Mouse (Mus musculus) liver, embryonic 14.5 days (tissue): ENCODE data around the gene 5730596B20Rik. TPM values are rescaled to one million over a fixed set of nuclear protein-coding genes. Genes with fewer than 3 reads are reported as not detected.

Source experiments
- ATAC-seq: fragments of 200-750 bp; cut with Nextera tagmentation; 2 replicates; pipeline ENCODE4 v1.8.0; 2017; ENCODE audit warnings: moderate number of reproducible peaks, mild to moderate bottlenecking, moderate library complexity; ENCODE audit not compliant: insufficient read depth
- DNase-seq, 3 experiments: peaks; one replicate each; pipeline ENCODE4 v3.0.0-alpha.2; 2012 to 2013; ENCODE audit warnings: low read depth in 3 of 3, low spot score in 3 of 3
- H3K27ac ChIP-seq: fragments of 300-500 bp; sonication (generic); 2 replicates; pipeline ENCODE4 v1.5.1; 2014; ENCODE audit warnings: moderate library complexity, mild to moderate bottlenecking, control low read depth, inconsistent platforms
- H3K27me3 ChIP-seq: fragments of 300-500 bp; sonication (generic); 2 replicates; pipeline ENCODE4 v1.6.1; 2014; ENCODE audit warnings: mild to moderate bottlenecking, low read length, moderate library complexity; ENCODE audit not compliant: control insufficient read depth, insufficient read depth
- H3K36me3 ChIP-seq: fragments of 300-500 bp; sonication (generic); replicated peaks from 2 replicates; pipeline ENCODE4 v1.6.1; 2014; ENCODE audit warnings: low read depth; ENCODE audit not compliant: control insufficient read depth, insufficient read depth
- H3K4me1 ChIP-seq, 2 experiments: fragments of 200-500 bp in 1 of 2; fragments of 300-500 bp in 1 of 2; sonication (generic) in 1 of 2; replicated peaks; 2 replicates each; pipeline ENCODE4 v1.6.1; 2012 to 2014; ENCODE audit warnings: antibody characterized with exemption in 1 of 2, inconsistent platforms in 1 of 2, low read length in 1 of 2; ENCODE audit not compliant: control insufficient read depth in 2 of 2, insufficient read depth in 2 of 2
- H3K4me2 ChIP-seq: fragments of 300-500 bp; sonication (generic); 2 replicates; pipeline ENCODE4 v1.6.1; 2014; ENCODE audit warnings: low read depth, mild to moderate bottlenecking, control low read depth, moderate library complexity
- H3K4me3 ChIP-seq, 2 experiments: fragments of 200-500 bp in 1 of 2; fragments of 300-500 bp in 1 of 2; sonication (generic) in 1 of 2; 2 replicates each; pipeline ENCODE4 v1.5.1; 2012 to 2014; ENCODE audit warnings: low read depth in 2 of 2, low read length in 2 of 2, mild to moderate bottlenecking in 2 of 2, control low read depth in 1 of 2, inconsistent platforms in 1 of 2, moderate library complexity in 1 of 2; ENCODE audit not compliant: insufficient read depth in 1 of 2
- H3K9ac ChIP-seq: fragments of 300-500 bp; sonication (generic); replicated peaks from 2 replicates; pipeline ENCODE4 v1.6.1; 2014; ENCODE audit warnings: mild to moderate bottlenecking, control low read depth, moderate library complexity
- H3K9me3 ChIP-seq: fragments of 300-500 bp; sonication (generic); 2 replicates; pipeline ENCODE4 v1.6.1; 2016; ENCODE audit warnings: low read length, mixed read lengths; ENCODE audit not compliant: control insufficient read depth
- CTCF ChIP-seq: IDR thresholded peaks from 2 replicates; pipeline ENCODE4 v1.5.1; 2016; ENCODE audit warnings: antibody characterized with exemption, low read depth, control low read depth
- EP300 ChIP-seq: IDR thresholded peaks from 2 replicates; pipeline ENCODE4 v1.6.1; 2016; ENCODE audit warnings: antibody characterized with exemption, low read depth
- WGBS: fragments of 180-500 bp; shearing (Covaris S2); extraction: QIAGEN DNeasy Blood & Tissue Kit; methylation state at CpG from one replicate; pipeline ENCODE4 v1.1.7; 2014; ENCODE audit not compliant: insufficient replicate concordance; 5-methylcytosine and 5-hydroxymethylcytosine counted together
- polyA plus RNA-seq, 2 experiments: library from polyadenylated mRNA; depleted of rRNA in 1 of 2; stranded (reverse) in 1 of 2; unstranded in 1 of 2; fragments of >200 nt; fragmentation: Nextera tagmentation in 1 of 2; extraction: Ambion mirVana in 1 of 2; gene quantifications; 2 replicates each; pipeline versions ENCODE4 v1.2.1 to v1.2.3; 2012 to 2014

Gene 5730596B20Rik
- polyA plus RNA-seq, 2 experiments: 0.03 to 0.04 TPM

- H3K36me3 ChIP-seq: no peaks in the 10 kb centered on the region
- no peaks in the 10 kb centered on the region for H3K4me1 ChIP-seq
- no peak overlapping the region; a peak in 1 of 4 replicates for H3K4me3 ChIP-seq
- TF ChIP-seq CTCF: no peak
- no peak for TF ChIP-seq EP300
- no peaks in the 10 kb centered on the region for H3K9me3 ChIP-seq
- H3K27me3 ChIP-seq: peaks cover 100% of the 10 kb centered on the region
- no peak for DNase-seq
- no peak overlapping the region for H3K9ac ChIP-seq
- H3K27ac ChIP-seq: no peak overlapping the region
- H3K4me2 ChIP-seq: 0 out of 2 replicates have a peak overlapping the region, but pooled peaks have one; percentile 31
- WGBS: 11% methylated on average over 23 of the region's 23 CpGs
- ATAC-seq: no peak
Observed at GRCm38 (mm10) chr6:52217895-52218642, 40.8 kb downstream of the 5730596B20Rik start.

GRCm38 (mm10) chr6:52218643-52219215, 41.4 kb downstream of the 5730596B20Rik start:
- no peak for TF ChIP-seq EP300
- no peak for TF ChIP-seq CTCF
- H3K27me3 ChIP-seq: peaks cover 100% of the 10 kb centered on the region
- H3K36me3 ChIP-seq: no peaks in the 10 kb centered on the region
- H3K4me2 ChIP-seq: no peak overlapping the region
- no peak overlapping the region for H3K27ac ChIP-seq
- H3K9ac ChIP-seq: no peak overlapping the region
- H3K9me3 ChIP-seq: no peaks in the 10 kb centered on the region
- H3K4me3 ChIP-seq: no peak overlapping the region
- no peaks in the 10 kb centered on the region for H3K4me1 ChIP-seq
- 29% methylated on average over 14 of the region's 14 CpGs for WGBS
- no peak for DNase-seq
- ATAC-seq: no peak

DNA sequence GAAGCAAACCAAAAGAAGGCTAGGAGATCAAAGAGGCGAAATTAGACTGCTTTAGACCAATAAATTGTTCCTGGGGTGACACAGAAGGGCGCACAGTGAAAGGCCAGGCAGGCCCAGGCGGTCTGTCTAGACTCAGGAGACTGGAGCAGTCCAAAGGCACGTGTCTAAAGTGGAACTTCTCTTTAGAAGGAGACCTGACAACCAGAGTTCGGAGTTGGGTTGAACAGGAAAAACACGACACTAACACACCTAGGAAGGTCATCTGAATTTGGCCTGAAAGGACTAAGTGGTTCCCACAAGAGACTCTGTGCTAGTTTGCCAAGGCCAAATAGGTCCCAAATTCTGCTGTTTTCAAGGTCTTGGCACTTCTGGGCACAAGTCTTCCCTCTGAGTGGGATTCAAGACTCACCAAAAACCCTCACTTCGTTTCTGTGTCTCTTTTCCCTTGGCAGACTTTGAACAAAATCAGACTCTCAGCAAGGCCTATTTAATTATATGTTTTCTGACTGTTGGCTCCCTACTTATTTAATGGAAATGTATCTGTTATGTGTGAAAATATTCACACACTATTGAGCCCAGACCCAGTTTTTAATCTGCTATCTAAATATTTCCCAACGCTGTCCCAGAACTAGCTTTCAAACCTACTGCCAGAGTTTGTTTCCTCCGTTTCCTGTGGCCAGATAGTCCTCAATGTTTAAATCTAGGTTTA, 42.1 kb downstream of the 5730596B20Rik start:
- DNase-seq: no peak
- no peak for ATAC-seq
- Histone ChIP-seq H3K4me2 (no peak overlapping the region), H3K9ac (no peak overlapping the region), H3K27ac (no peak overlapping the region), H3K27me3 (peaks cover 100% of the 10 kb centered on the region), H3K36me3 (no peaks in the 10 kb centered on the region), H3K4me1 (no peaks in the 10 kb centered on the region), H3K9me3 (no peaks in the 10 kb centered on the region), H3K4me3 (no peak overlapping the region)
- TF ChIP-seq EP300: no peak
- TF ChIP-seq CTCF: no peak
- WGBS: 39% methylated on average over 9 of the region's 9 CpGs

DNA sequence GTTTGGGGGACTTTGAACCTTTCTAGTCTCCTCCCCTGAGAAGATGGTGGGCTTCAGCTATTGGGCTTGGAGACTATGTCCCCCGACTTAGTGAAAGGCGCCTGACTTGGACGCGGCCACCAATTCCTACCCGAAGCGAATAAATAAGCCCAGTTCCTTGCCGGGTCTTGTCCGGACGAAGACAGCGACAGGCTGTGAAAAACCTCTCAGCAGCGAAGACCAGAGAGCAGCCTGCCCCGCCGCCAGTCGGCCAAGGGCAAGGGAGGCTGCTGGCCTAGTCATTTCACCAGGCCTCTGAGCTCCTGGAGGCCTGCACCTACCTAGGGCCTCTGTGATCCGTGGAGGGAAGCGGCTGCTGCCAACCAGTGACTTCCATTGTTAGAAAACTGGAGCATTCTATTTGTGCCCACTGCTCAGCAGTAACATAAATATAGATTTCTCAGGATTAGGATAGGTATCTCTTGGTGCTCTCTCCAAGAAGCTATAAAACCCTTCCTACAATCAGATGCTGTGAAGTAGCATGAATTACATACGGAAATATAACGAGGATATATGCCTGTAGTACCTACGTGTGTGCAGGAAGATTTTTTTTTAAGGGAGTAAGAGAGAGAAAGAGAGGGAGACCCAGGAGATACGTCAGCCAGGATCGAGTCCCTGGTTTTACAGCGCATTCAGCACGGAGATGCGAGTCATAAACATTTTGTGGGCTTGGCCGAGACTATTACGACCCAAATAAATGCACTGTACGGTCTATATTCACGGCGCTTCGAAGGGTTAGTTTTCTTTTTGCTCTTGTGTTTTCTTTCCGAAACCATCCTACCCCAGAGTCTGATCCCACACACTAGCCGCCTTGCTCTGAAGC, 42.9 kb downstream of the 5730596B20Rik start:
- peaks cover 100% of the 10 kb centered on the region for H3K27me3 ChIP-seq
- no peak overlapping the region for H3K4me3 ChIP-seq
- no peak for TF ChIP-seq CTCF
- no peak for TF ChIP-seq EP300
- 27% methylated on average over 32 of the region's 32 CpGs for WGBS
- no peaks in the 10 kb centered on the region for H3K36me3 ChIP-seq
- H3K27ac ChIP-seq: no peak overlapping the region
- ATAC-seq (no peak), DNase-seq (no peak)
- H3K9ac ChIP-seq: no peak overlapping the region
- H3K4me2 ChIP-seq: no peak overlapping the region
- no peaks in the 10 kb centered on the region for H3K4me1 ChIP-seq
- H3K9me3 ChIP-seq: no peaks in the 10 kb centered on the region
